Mouse (Mus musculus): ENCODE measurements around the gene Psmd12. TPM values are rescaled to one million over a fixed set of nuclear protein-coding genes. Genes with fewer than 3 reads are reported as not detected.

Psmd12 gene
- polyA plus RNA-seq, 1 experiment, result 65.4 TPM

- 0 out of 2 replicates have a peak overlapping the region, but pooled peaks have one; percentile 9 for H3K4me3 ChIP-seq (ENCODE audit: insufficient read depth, low read length)
- no peak for TF ChIP-seq CTCF (IDR thresholded peaks at IDR 0.05; ENCODE audit: low read depth, low read length)
- no peak for TF ChIP-seq POLR2A (IDR thresholded peaks at IDR 0.05; ENCODE audit: borderline replicate concordance, low read depth, low read length)
- H3K4me1 ChIP-seq (ENCODE audit: control insufficient read depth, insufficient read depth, low read length), result peaks cover 42% of the 10 kb centered on the region
- H3K27ac ChIP-seq (ENCODE audit: insufficient read depth, low read depth, low read length), result peak overlapping the region; percentile 34; the same call in 1 of the 2 replicates
Measured at GRCm38 (mm10) chr11:107446650-107447049, 32.6 kb upstream of the Psmd12 start.

- Histone ChIP-seq H3K27ac (ENCODE audit: insufficient read depth, low read depth, low read length) (no peak overlapping the region), H3K4me3 (ENCODE audit: insufficient read depth, low read length) (no peak overlapping the region), H3K4me1 (ENCODE audit: control insufficient read depth, insufficient read depth, low read length) (peaks cover 37% of the 10 kb centered on the region)
- no peak for TF ChIP-seq CTCF (IDR thresholded peaks at IDR 0.05; ENCODE audit: low read depth, low read length)
- no peak for TF ChIP-seq POLR2A (IDR thresholded peaks at IDR 0.05; ENCODE audit: borderline replicate concordance, low read depth, low read length)
Measured at GRCm38 (mm10) chr11:107447349-107447748, 31.9 kb upstream of the Psmd12 start.

GRCm38 (mm10) chr11:107447915-107448314 is 31.4 kb upstream of the Psmd12 start:
- no peak for TF ChIP-seq POLR2A (IDR thresholded peaks at IDR 0.05; ENCODE audit: borderline replicate concordance, low read depth, low read length)
- TF ChIP-seq CTCF (IDR thresholded peaks at IDR 0.05; ENCODE audit: low read depth, low read length), result no peak
- no peak overlapping the region for H3K27ac ChIP-seq (ENCODE audit: insufficient read depth, low read depth, low read length)

GRCm38 (mm10) chr11:107449169-107449910 is 29.9 kb upstream of the Psmd12 start:
- H3K4me3 ChIP-seq (ENCODE audit: insufficient read depth, low read length), result no peak overlapping the region

More at GRCm38 (mm10) chr11:107447915-107448314, 31.4 kb upstream of the Psmd12 start:
- H3K4me1 ChIP-seq (ENCODE audit: control insufficient read depth, insufficient read depth, low read length), result peaks cover 35% of the 10 kb centered on the region
- H3K4me3 ChIP-seq (ENCODE audit: insufficient read depth, low read length), result no peak overlapping the region

GRCm38 (mm10) chr11:107450097-107450496 is 29.2 kb upstream of the Psmd12 start:
- H3K4me3 ChIP-seq (ENCODE audit: insufficient read depth, low read length), result no peak overlapping the region
- peaks cover 36% of the 10 kb centered on the region for H3K4me1 ChIP-seq (ENCODE audit: control insufficient read depth, insufficient read depth, low read length)
- H3K27ac ChIP-seq (ENCODE audit: insufficient read depth, low read depth, low read length), result no peak overlapping the region
- TF ChIP-seq POLR2A (IDR thresholded peaks at IDR 0.05; ENCODE audit: borderline replicate concordance, low read depth, low read length) (no peak), CTCF (IDR thresholded peaks at IDR 0.05; ENCODE audit: low read depth, low read length) (no peak)

More at GRCm38 (mm10) chr11:107449169-107449910, 29.9 kb upstream of the Psmd12 start:
- TF ChIP-seq POLR2A (IDR thresholded peaks at IDR 0.05; ENCODE audit: borderline replicate concordance, low read depth, low read length) (no peak), CTCF (IDR thresholded peaks at IDR 0.05; ENCODE audit: low read depth, low read length) (no peak)
- H3K4me1 ChIP-seq (ENCODE audit: control insufficient read depth, insufficient read depth, low read length), result peaks cover 35% of the 10 kb centered on the region
- no peak overlapping the region for H3K27ac ChIP-seq (ENCODE audit: insufficient read depth, low read depth, low read length)

GRCm38 (mm10) chr11:107451106-107451505 is 28.2 kb upstream of the Psmd12 start:
- TF ChIP-seq CTCF (IDR thresholded peaks at IDR 0.05; ENCODE audit: low read depth, low read length) (no peak), POLR2A (IDR thresholded peaks at IDR 0.05; ENCODE audit: borderline replicate concordance, low read depth, low read length) (no peak)
- H3K27ac ChIP-seq (ENCODE audit: insufficient read depth, low read depth, low read length), result no peak overlapping the region
- H3K4me1 ChIP-seq (ENCODE audit: control insufficient read depth, insufficient read depth, low read length), result peaks cover 26% of the 10 kb centered on the region
- H3K4me3 ChIP-seq (ENCODE audit: insufficient read depth, low read length), result peak overlapping the region; percentile 16; the same call in 1 of the 2 replicates

- peaks cover 24% of the 10 kb centered on the region for H3K4me1 ChIP-seq (ENCODE audit: control insufficient read depth, insufficient read depth, low read length)
- no peak overlapping the region for H3K4me3 ChIP-seq (ENCODE audit: insufficient read depth, low read length)
- H3K27ac ChIP-seq (ENCODE audit: insufficient read depth, low read depth, low read length), result no peak overlapping the region
- TF ChIP-seq CTCF (IDR thresholded peaks at IDR 0.05; ENCODE audit: low read depth, low read length) (no peak), POLR2A (IDR thresholded peaks at IDR 0.05; ENCODE audit: borderline replicate concordance, low read depth, low read length) (no peak)
Measured at GRCm38 (mm10) chr11:107452053-107452452, 27.2 kb upstream of the Psmd12 start.

GRCm38 (mm10) chr11:107454546-107455462 is 24.5 kb upstream of the Psmd12 start:
- no peak for TF ChIP-seq CTCF (IDR thresholded peaks at IDR 0.05; ENCODE audit: low read depth, low read length)
- TF ChIP-seq POLR2A (IDR thresholded peaks at IDR 0.05; ENCODE audit: borderline replicate concordance, low read depth, low read length), result no peak
- H3K4me1 ChIP-seq (ENCODE audit: control insufficient read depth, insufficient read depth, low read length), result peaks cover 22% of the 10 kb centered on the region
- H3K4me3 ChIP-seq (ENCODE audit: insufficient read depth, low read length), result no peak overlapping the region
- no peak overlapping the region for H3K27ac ChIP-seq (ENCODE audit: insufficient read depth, low read depth, low read length)

GRCm38 (mm10) chr11:107457282-107457681 is 22.0 kb upstream of the Psmd12 start:
- no peak for TF ChIP-seq POLR2A (IDR thresholded peaks at IDR 0.05; ENCODE audit: borderline replicate concordance, low read depth, low read length)
- no peak for TF ChIP-seq CTCF (IDR thresholded peaks at IDR 0.05; ENCODE audit: low read depth, low read length)
- Histone ChIP-seq H3K4me3 (ENCODE audit: insufficient read depth, low read length) (no peak overlapping the region), H3K4me1 (ENCODE audit: control insufficient read depth, insufficient read depth, low read length) (peaks cover 10% of the 10 kb centered on the region; the same call in 1 of the 2 replicates), H3K27ac (ENCODE audit: insufficient read depth, low read depth, low read length) (no peak overlapping the region)

Data from bone marrow macrophage, adult 2 months (primary cell).